Mouse (Mus musculus) hindbrain, embryonic 12.5 days (tissue): ENCODE measurements around the gene Ltk. TPM values are rescaled to one million over a fixed set of nuclear protein-coding genes. Genes with fewer than 3 reads are reported as not detected.
"Not testable (repeated sequence)": the region's sequence is repeated elsewhere in the genome, so short reads cannot be mapped to it uniquely, and the experiment has no call there.

Experiments
- ATAC-seq: fragments of 200-750 bp; cut with Nextera tagmentation; 2 replicates; pipeline ENCODE4 v1.8.0; 2017; ENCODE audit warnings: moderate TSS enrichment; ENCODE audit not compliant: low FRiP score
- H3K27ac ChIP-seq: fragments of 300-500 bp; sonication (generic); 2 replicates; pipeline ENCODE4 v1.5.1; 2016; ENCODE audit warnings: mild to moderate bottlenecking
- H3K27me3 ChIP-seq: fragments of 300-500 bp; sonication (generic); 2 replicates; pipeline ENCODE4 v1.6.1; 2016; ENCODE audit warnings: mild to moderate bottlenecking
- H3K36me3 ChIP-seq: fragments of 300-500 bp; sonication (generic); 2 replicates; pipeline ENCODE4 v1.6.1; 2016; ENCODE audit warnings: mild to moderate bottlenecking
- H3K4me1 ChIP-seq: fragments of 300-500 bp; sonication (generic); 2 replicates; pipeline ENCODE4 v1.6.1; 2016
- H3K4me2 ChIP-seq: fragments of 300-500 bp; sonication (generic); replicated peaks from 2 replicates; pipeline ENCODE4 v1.6.1; 2016; ENCODE audit warnings: mild to moderate bottlenecking
- H3K4me3 ChIP-seq: fragments of 300-500 bp; sonication (generic); 2 replicates; pipeline ENCODE4 v1.5.1; 2016; ENCODE audit warnings: mild to moderate bottlenecking
- H3K9ac ChIP-seq: fragments of 300-500 bp; sonication (generic); 2 replicates; pipeline ENCODE4 v1.6.1; 2016; ENCODE audit warnings: mild to moderate bottlenecking, moderate library complexity
- H3K9me3 ChIP-seq: fragments of 300-500 bp; sonication (generic); replicated peaks from 2 replicates; pipeline ENCODE4 v1.6.1; 2016; ENCODE audit warnings: mild to moderate bottlenecking
- WGBS: fragments of 180-500 bp; shearing (Covaris S2); methylation state at CpG from one replicate; pipeline ENCODE4 v1.1.7; 2016; 5-methylcytosine and 5-hydroxymethylcytosine counted together
- polyA plus RNA-seq: library from polyadenylated mRNA; unstranded; fragments of >200 nt; fragmentation: Nextera tagmentation; extraction: Ambion mirVana; gene quantifications from 2 replicates; pipeline ENCODE4 v1.2.1, GENCODE M21; 2016

Ltk gene
- polyA plus RNA-seq, 1 experiment from 2014 or later = 0.34 TPM

- no peak for ATAC-seq
- no peak overlapping the region for H3K9ac ChIP-seq
- no peaks in the 10 kb centered on the region for H3K9me3 ChIP-seq
- no peak overlapping the region for H3K4me3 ChIP-seq
- no peak overlapping the region for H3K4me2 ChIP-seq
- peaks cover 90% of the 10 kb centered on the region for H3K36me3 ChIP-seq
- H3K4me1 ChIP-seq = no peaks in the 10 kb centered on the region
- no peak overlapping the region for H3K27ac ChIP-seq
- no peaks in the 10 kb centered on the region for H3K27me3 ChIP-seq
- 96% methylated on average over 4 of the region's 4 CpGs for WGBS
Observed at GRCm38 (mm10) chr2:119730735-119731134, 29.5 kb downstream of the Ltk start.

- no peak overlapping the region for H3K9ac ChIP-seq
- H3K4me2 ChIP-seq = no peak overlapping the region
- H3K9me3 ChIP-seq = no peaks in the 10 kb centered on the region
- no peak overlapping the region for H3K4me3 ChIP-seq
- no peak for ATAC-seq
- H3K4me1 ChIP-seq = no peaks in the 10 kb centered on the region
- WGBS = 91% methylated on average over 3 of the region's 3 CpGs
- H3K36me3 ChIP-seq = peaks cover 92% of the 10 kb centered on the region
- H3K27ac ChIP-seq = no peak overlapping the region
- no peaks in the 10 kb centered on the region for H3K27me3 ChIP-seq
Observed at GRCm38 (mm10) chr2:119727762-119728416, 32.3 kb downstream of the Ltk start.

- whole genome bisulfite sequencing = 95% methylated on average over 8 of the region's 8 CpGs
Observed at GRCm38 (mm10) chr2:119721070-119721469, 39.2 kb downstream of the Ltk start.

GRCm38 (mm10) chr2:119715868-119716267 is 44.4 kb downstream of the Ltk start:
- H3K4me1 ChIP-seq, H3K9ac ChIP-seq, H3K4me3 ChIP-seq, H3K27ac ChIP-seq, H3K27me3 ChIP-seq, ATAC-seq, H3K9me3 ChIP-seq, H3K4me2 ChIP-seq: not testable (repeated sequence)
- peaks cover 84% of the 10 kb centered on the region for H3K36me3 ChIP-seq
- WGBS = 100% methylated on average over 2 of the region's 2 CpGs

More at GRCm38 (mm10) chr2:119721070-119721469, 39.2 kb downstream of the Ltk start:
- no peak overlapping the region for H3K27ac ChIP-seq
- no peaks in the 10 kb centered on the region for H3K27me3 ChIP-seq
- H3K36me3 ChIP-seq = peaks cover 87% of the 10 kb centered on the region
- no peaks in the 10 kb centered on the region for H3K9me3 ChIP-seq
- no peak overlapping the region for H3K9ac ChIP-seq
- no peak for ATAC-seq
- no peak overlapping the region for H3K4me2 ChIP-seq
- no peak overlapping the region for H3K4me3 ChIP-seq
- no peaks in the 10 kb centered on the region for H3K4me1 ChIP-seq

- Histone ChIP-seq H3K36me3 (peaks cover 73% of the 10 kb centered on the region), H3K4me3 (no peak overlapping the region), H3K27me3 (no peaks in the 10 kb centered on the region), H3K4me1 (no peaks in the 10 kb centered on the region), H3K27ac (no peak overlapping the region), H3K9ac (no peak overlapping the region), H3K9me3 (no peaks in the 10 kb centered on the region), H3K4me2 (no peak overlapping the region)
- ATAC-seq = no peak
- WGBS = 89% methylated on average over 3 of the region's 3 CpGs
Observed at GRCm38 (mm10) chr2:119710011-119710410, 50.2 kb downstream of the Ltk start.

- H3K9ac ChIP-seq = no peak overlapping the region
- no peaks in the 10 kb centered on the region for H3K4me1 ChIP-seq
- no peak overlapping the region for H3K4me3 ChIP-seq
- H3K9me3 ChIP-seq = no peaks in the 10 kb centered on the region
- H3K27me3 ChIP-seq = no peaks in the 10 kb centered on the region
- peaks cover 68% of the 10 kb centered on the region for H3K36me3 ChIP-seq
- 89% methylated on average over 3 of the region's 3 CpGs for WGBS
- H3K27ac ChIP-seq = no peak overlapping the region
- H3K4me2 ChIP-seq = no peak overlapping the region
- no peak for ATAC-seq
Observed at GRCm38 (mm10) chr2:119707676-119708075, 52.6 kb downstream of the Ltk start.

GRCm38 (mm10) chr2:119703171-119703570 is 57.1 kb downstream of the Ltk start:
- no peaks in the 10 kb centered on the region for H3K9me3 ChIP-seq
- 93% methylated on average over 2 of the region's 2 CpGs for WGBS
- no peaks in the 10 kb centered on the region for H3K4me1 ChIP-seq
- H3K27me3 ChIP-seq = no peaks in the 10 kb centered on the region
- no peak for ATAC-seq
- peaks cover 37% of the 10 kb centered on the region for H3K36me3 ChIP-seq
- H3K4me2 ChIP-seq = no peak overlapping the region
- H3K27ac ChIP-seq = no peak overlapping the region
- H3K9ac ChIP-seq = no peak overlapping the region
- no peak overlapping the region for H3K4me3 ChIP-seq

Other genes with a start within 250 kb of the Ltk start
- gene Exd1, start 212.8 kb downstream of the Ltk start, polyA plus RNA-seq = 0.54 and 0.76 TPM in 2 replicates
- gene Chp1, start 212.7 kb downstream of the Ltk start, polyA plus RNA-seq = 61.3 and 65.4 TPM in 2 replicates
- 56.4 and 57.6 TPM in 2 replicates for gene Nusap1, start 142.1 kb downstream of the Ltk start, polyA plus RNA-seq
- gene Oip5, start 142.0 kb downstream of the Ltk start, polyA plus RNA-seq = 17.7 and 22.6 TPM in 2 replicates
- 38.1 and 45.6 TPM in 2 replicates for gene Ndufaf1, start 97.6 kb downstream of the Ltk start, polyA plus RNA-seq
- 77.8 and 78.3 TPM in 2 replicates for gene Rtf1, start 85.4 kb downstream of the Ltk start, polyA plus RNA-seq
- gene Itpka, start 18.1 kb downstream of the Ltk start, polyA plus RNA-seq = 0.53 TPM in 2 replicates
- 29.3 and 31.0 TPM in 2 replicates for gene Rpap1, start 27.1 kb upstream of the Ltk start, polyA plus RNA-seq
- 27.1 and 27.8 TPM in 2 replicates for gene Tyro3, start 37.3 kb upstream of the Ltk start, polyA plus RNA-seq
- 40.1 and 42.4 TPM in 2 replicates for gene Mga, start 136.8 kb upstream of the Ltk start, polyA plus RNA-seq
- gene Mapkbp1, start 212.3 kb upstream of the Ltk start, polyA plus RNA-seq = 5.6 and 6.0 TPM in 2 replicates